Mouse (Mus musculus): ENCODE data around the gene Rpp30. TPM values are rescaled to one million over a fixed set of nuclear protein-coding genes. Genes with fewer than 3 reads are reported as not detected.

The Rpp30 gene
- polyA plus RNA-seq, 1 experiment from 2014 or later, result 48.1 TPM

- H3K4me2 ChIP-seq (ENCODE audit: low read depth, low read length), result peak within 1 kb of the TSS; percentile 63
- WGBS, result 16% methylated on average over 14 of the region's 14 CpGs
- H3K27ac ChIP-seq (ENCODE audit: low read length), result peak within 1 kb of the TSS; percentile 95
- peak; percentile 87 for ATAC-seq (replicated peaks; ENCODE audit: extremely low read depth, insufficient read depth, low FRiP score)
- peaks cover 6% of the 10 kb centered on the region for H3K36me3 ChIP-seq (ENCODE audit: control insufficient read depth, insufficient read depth)
- H3K9me3 ChIP-seq (replicated peaks; ENCODE audit: control insufficient read depth, low read length), result peaks cover 24% of the 10 kb centered on the region
- H3K27me3 ChIP-seq (ENCODE audit: control insufficient read depth, insufficient read depth, low read length), result no peaks in the 10 kb centered on the region
- H3K9ac ChIP-seq (ENCODE audit: low read length), result peak within 1 kb of the TSS; percentile 81
- H3K4me1 ChIP-seq (ENCODE audit: control insufficient read depth, insufficient read depth, low read length), result peaks cover 9% of the 10 kb centered on the region
- H3K4me3 ChIP-seq (ENCODE audit: low read length), result peak within 1 kb of the TSS; percentile 57
These were observed 36.4 kb downstream of the Rpp30 start, which contains the start of gene Ankrd1 for GRCm38 (mm10) chr19:36119783-36120471. TSS of gene Ankrd1 (minus strand) at chr19:36120099.

GRCm38 (mm10) chr19:36124203-36124602 is 40.7 kb downstream of the Rpp30 start:
- Histone ChIP-seq H3K4me2 (ENCODE audit: low read depth, low read length) (no peak overlapping the region), H3K9me3 (replicated peaks; ENCODE audit: control insufficient read depth, low read length) (peaks cover 24% of the 10 kb centered on the region), H3K27me3 (ENCODE audit: control insufficient read depth, insufficient read depth, low read length) (no peaks in the 10 kb centered on the region), H3K4me1 (ENCODE audit: control insufficient read depth, insufficient read depth, low read length) (peaks cover 10% of the 10 kb centered on the region), H3K36me3 (ENCODE audit: control insufficient read depth, insufficient read depth) (peaks cover 6% of the 10 kb centered on the region), H3K9ac (ENCODE audit: low read length) (no peak overlapping the region), H3K27ac (ENCODE audit: low read length) (no peak overlapping the region), H3K4me3 (ENCODE audit: low read length) (no peak overlapping the region)
- 70% methylated on average over 1 of the region's 1 CpGs for WGBS
- no peak for ATAC-seq (replicated peaks; ENCODE audit: extremely low read depth, insufficient read depth, low FRiP score)

GRCm38 (mm10) chr19:36128440-36128839 is 44.9 kb downstream of the Rpp30 start:
- WGBS, result 87% methylated on average over 3 of the region's 3 CpGs
- no peak overlapping the region for H3K4me3 ChIP-seq (ENCODE audit: low read length)
- no peaks in the 10 kb centered on the region for H3K27me3 ChIP-seq (ENCODE audit: control insufficient read depth, insufficient read depth, low read length)
- H3K4me1 ChIP-seq (ENCODE audit: control insufficient read depth, insufficient read depth, low read length), result peaks cover 10% of the 10 kb centered on the region
- H3K36me3 ChIP-seq (ENCODE audit: control insufficient read depth, insufficient read depth), result peaks cover 3% of the 10 kb centered on the region
- no peak overlapping the region for H3K4me2 ChIP-seq (ENCODE audit: low read depth, low read length)
- H3K27ac ChIP-seq (ENCODE audit: low read length), result peak overlapping the region; percentile 92
- no peak overlapping the region; the same call in 1 of the 2 replicates for H3K9ac ChIP-seq (ENCODE audit: low read length)
- no peak for ATAC-seq (replicated peaks; ENCODE audit: extremely low read depth, insufficient read depth, low FRiP score)
- peaks cover 15% of the 10 kb centered on the region for H3K9me3 ChIP-seq (replicated peaks; ENCODE audit: control insufficient read depth, low read length)

- peak overlapping the region; percentile 66 for H3K9ac ChIP-seq (ENCODE audit: low read length)
- peak overlapping the region; percentile 92 for H3K27ac ChIP-seq (ENCODE audit: low read length)
These were observed 45.7 kb downstream of the Rpp30 start for GRCm38 (mm10) chr19:36129213-36129612.

GRCm38 (mm10) chr19:36129643-36130042 is 46.1 kb downstream of the Rpp30 start:
- ATAC-seq (replicated peaks; ENCODE audit: extremely low read depth, insufficient read depth, low FRiP score), result peak; percentile 94
- WGBS, result 4% methylated on average over 12 of the region's 12 CpGs
- H3K4me1 ChIP-seq (ENCODE audit: control insufficient read depth, insufficient read depth, low read length), result peaks cover 12% of the 10 kb centered on the region
- H3K27ac ChIP-seq (ENCODE audit: low read length), result peak overlapping the region; percentile 92
- H3K36me3 ChIP-seq (ENCODE audit: control insufficient read depth, insufficient read depth), result no peaks in the 10 kb centered on the region
- no peaks in the 10 kb centered on the region for H3K27me3 ChIP-seq (ENCODE audit: control insufficient read depth, insufficient read depth, low read length)
- H3K4me2 ChIP-seq (ENCODE audit: low read depth, low read length), result peak overlapping the region; percentile 64
- H3K4me3 ChIP-seq (ENCODE audit: low read length), result peak overlapping the region; percentile 42
- H3K9me3 ChIP-seq (replicated peaks; ENCODE audit: control insufficient read depth, low read length), result peaks cover 4% of the 10 kb centered on the region; the same call in 1 of the 2 replicates
- peak overlapping the region; percentile 66 for H3K9ac ChIP-seq (ENCODE audit: low read length)

More at GRCm38 (mm10) chr19:36129213-36129612, 45.7 kb downstream of the Rpp30 start:
- 5% methylated on average over 9 of the region's 9 CpGs for WGBS
- peak overlapping the region; percentile 64 for H3K4me2 ChIP-seq (ENCODE audit: low read depth, low read length)
- peaks cover 8% of the 10 kb centered on the region for H3K9me3 ChIP-seq (replicated peaks; ENCODE audit: control insufficient read depth, low read length)
- peaks cover 12% of the 10 kb centered on the region for H3K4me1 ChIP-seq (ENCODE audit: control insufficient read depth, insufficient read depth, low read length)
- peak overlapping the region; percentile 42 for H3K4me3 ChIP-seq (ENCODE audit: low read length)
- H3K36me3 ChIP-seq (ENCODE audit: control insufficient read depth, insufficient read depth), result no peaks in the 10 kb centered on the region
- no peaks in the 10 kb centered on the region for H3K27me3 ChIP-seq (ENCODE audit: control insufficient read depth, insufficient read depth, low read length)
- ATAC-seq (replicated peaks; ENCODE audit: extremely low read depth, insufficient read depth, low FRiP score), result peak; percentile 24

GRCm38 (mm10) chr19:36130181-36130580 is 46.7 kb downstream of the Rpp30 start:
- Histone ChIP-seq H3K4me3 (ENCODE audit: low read length) (no peak overlapping the region), H3K9me3 (replicated peaks; ENCODE audit: control insufficient read depth, low read length) (no peaks in the 10 kb centered on the region), H3K4me2 (ENCODE audit: low read depth, low read length) (peak overlapping the region; percentile 44), H3K27ac (ENCODE audit: low read length) (peak overlapping the region; percentile 92), H3K27me3 (ENCODE audit: control insufficient read depth, insufficient read depth, low read length) (no peaks in the 10 kb centered on the region), H3K36me3 (ENCODE audit: control insufficient read depth, insufficient read depth) (no peaks in the 10 kb centered on the region), H3K4me1 (ENCODE audit: control insufficient read depth, insufficient read depth, low read length) (peaks cover 12% of the 10 kb centered on the region), H3K9ac (ENCODE audit: low read length) (peak overlapping the region; percentile 29; the same call in 1 of the 2 replicates)
- 0 out of 2 replicates have a peak, but pooled peaks have one; percentile 12 for ATAC-seq (replicated peaks; ENCODE audit: extremely low read depth, insufficient read depth, low FRiP score)
- 34% methylated on average over 2 of the region's 2 CpGs for WGBS

- Histone ChIP-seq H3K4me1 (ENCODE audit: control insufficient read depth, insufficient read depth, low read length) (peaks cover 12% of the 10 kb centered on the region), H3K4me3 (ENCODE audit: low read length) (no peak overlapping the region), H3K27me3 (ENCODE audit: control insufficient read depth, insufficient read depth, low read length) (no peaks in the 10 kb centered on the region), H3K36me3 (ENCODE audit: control insufficient read depth, insufficient read depth) (no peaks in the 10 kb centered on the region), H3K27ac (ENCODE audit: low read length) (no peak overlapping the region), H3K4me2 (ENCODE audit: low read depth, low read length) (no peak overlapping the region), H3K9me3 (replicated peaks; ENCODE audit: control insufficient read depth, low read length) (no peaks in the 10 kb centered on the region), H3K9ac (ENCODE audit: low read length) (no peak overlapping the region)
- 59% methylated on average over 6 of the region's 6 CpGs for WGBS
- no peak for ATAC-seq (replicated peaks; ENCODE audit: extremely low read depth, insufficient read depth, low FRiP score)
These were observed 48.5 kb downstream of the Rpp30 start for GRCm38 (mm10) chr19:36131990-36132389.

- 93% methylated on average over 6 of the region's 6 CpGs for WGBS
- no peaks in the 10 kb centered on the region for H3K36me3 ChIP-seq (ENCODE audit: control insufficient read depth, insufficient read depth)
- H3K4me2 ChIP-seq (ENCODE audit: low read depth, low read length), result no peak overlapping the region
- H3K9ac ChIP-seq (ENCODE audit: low read length), result no peak overlapping the region
- H3K27me3 ChIP-seq (ENCODE audit: control insufficient read depth, insufficient read depth, low read length), result no peaks in the 10 kb centered on the region
- H3K27ac ChIP-seq (ENCODE audit: low read length), result peak overlapping the region; percentile 11; the same call in 1 of the 2 replicates
- no peak overlapping the region for H3K4me3 ChIP-seq (ENCODE audit: low read length)
- no peak for ATAC-seq (replicated peaks; ENCODE audit: extremely low read depth, insufficient read depth, low FRiP score)
- H3K4me1 ChIP-seq (ENCODE audit: control insufficient read depth, insufficient read depth, low read length), result peaks cover 12% of the 10 kb centered on the region
- H3K9me3 ChIP-seq (replicated peaks; ENCODE audit: control insufficient read depth, low read length), result no peaks in the 10 kb centered on the region
These were observed 49.5 kb downstream of the Rpp30 start for GRCm38 (mm10) chr19:36133064-36133463.

- Histone ChIP-seq H3K27ac (ENCODE audit: low read length) (peak overlapping the region; percentile 11; the same call in 1 of the 2 replicates), H3K27me3 (ENCODE audit: control insufficient read depth, insufficient read depth, low read length) (no peaks in the 10 kb centered on the region), H3K9me3 (replicated peaks; ENCODE audit: control insufficient read depth, low read length) (no peaks in the 10 kb centered on the region), H3K36me3 (ENCODE audit: control insufficient read depth, insufficient read depth) (no peaks in the 10 kb centered on the region), H3K4me3 (ENCODE audit: low read length) (no peak overlapping the region), H3K4me1 (ENCODE audit: control insufficient read depth, insufficient read depth, low read length) (peaks cover 12% of the 10 kb centered on the region), H3K9ac (ENCODE audit: low read length) (no peak overlapping the region), H3K4me2 (ENCODE audit: low read depth, low read length) (no peak overlapping the region)
- WGBS, result 20% methylated on average over 5 of the region's 5 CpGs
- ATAC-seq (replicated peaks; ENCODE audit: extremely low read depth, insufficient read depth, low FRiP score), result no peak
These were observed 50.2 kb downstream of the Rpp30 start for GRCm38 (mm10) chr19:36133731-36134130.

All from heart, embryonic 16.5 days (tissue).